Mouse (Mus musculus): ENCODE data around the gene Slc25a10.
A peak's percentile ranks its signal among the peaks of the same experiment; 100 is the strongest.

The Slc25a10 gene

DNA sequence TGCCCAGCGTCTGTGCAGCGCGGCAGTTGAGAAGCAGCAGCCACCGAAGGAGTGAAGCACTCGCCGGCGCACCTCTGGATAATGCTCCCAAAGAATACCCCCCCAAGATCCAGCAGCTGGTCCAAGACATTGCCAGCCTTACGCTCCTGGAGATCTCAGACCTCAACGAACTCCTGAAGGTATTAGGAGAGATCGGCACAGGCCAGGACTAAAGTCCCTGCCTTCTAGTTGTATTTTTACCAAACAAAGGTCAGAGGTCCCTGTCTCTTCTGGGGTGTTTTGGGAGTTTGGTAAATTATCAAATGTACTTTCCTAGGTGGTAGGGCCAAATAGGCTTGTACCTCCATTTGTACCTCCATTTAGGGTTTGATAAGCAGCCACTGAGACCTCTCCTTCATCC, 6.4 kb upstream of the Slc25a10 start:
- peak; percentile 33 for DNase-seq

DNA sequence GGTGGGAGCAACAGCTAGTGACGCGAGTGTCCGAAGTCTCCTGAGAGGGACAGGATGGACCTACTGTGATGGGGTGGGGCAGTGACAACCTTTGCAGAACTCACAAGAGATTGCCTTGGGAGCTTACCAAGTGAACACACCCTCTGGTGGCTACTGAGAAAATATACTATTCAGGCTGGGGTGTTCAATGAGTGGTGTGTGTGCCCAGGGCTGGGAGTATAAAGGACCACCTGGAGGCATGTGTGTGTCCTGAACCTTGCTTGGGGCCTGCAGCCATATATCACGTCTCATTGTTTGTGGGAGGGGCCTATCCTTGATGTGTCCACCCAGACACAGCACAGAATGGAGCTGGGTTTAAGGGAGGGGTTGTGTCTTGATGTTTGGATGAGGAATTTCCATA, 3.1 kb upstream of the Slc25a10 start:
- DNase-seq, result no peak

DNA sequence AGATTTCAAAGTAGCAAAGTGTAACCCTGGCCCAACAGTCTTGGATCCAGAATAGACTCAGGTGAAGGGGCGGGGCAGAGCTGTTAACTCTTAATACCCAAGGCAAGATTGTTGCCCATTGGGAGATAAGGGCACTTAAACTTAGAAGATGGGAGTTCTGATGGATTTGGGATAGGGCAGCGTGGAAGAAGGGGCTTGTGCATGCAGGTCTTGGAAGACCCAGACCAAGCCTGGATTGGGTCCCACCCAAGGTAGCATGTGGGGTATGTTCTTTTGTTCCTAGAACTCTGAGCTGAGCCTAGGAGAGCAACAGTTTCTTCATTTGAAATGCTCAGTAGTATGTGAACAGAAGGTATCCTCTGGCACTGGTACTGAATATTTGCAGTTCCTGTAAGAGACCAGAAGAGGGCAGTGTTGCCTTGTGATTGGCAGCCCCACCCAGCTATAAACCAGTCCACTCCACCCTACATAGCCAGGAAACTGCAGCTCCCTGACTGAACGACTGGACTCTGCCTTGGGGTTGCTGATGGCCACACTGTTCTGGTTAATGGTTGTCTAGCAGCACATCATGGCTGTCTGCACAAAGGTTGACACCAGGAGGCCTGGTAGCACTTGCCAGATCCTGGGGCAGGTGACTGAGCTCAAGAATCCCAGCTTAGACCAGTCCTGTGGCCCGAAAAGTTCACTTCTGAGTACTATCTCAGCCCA, 2.4 kb upstream of the Slc25a10 start:
- DNase-seq, result peak; percentile 80

DNA sequence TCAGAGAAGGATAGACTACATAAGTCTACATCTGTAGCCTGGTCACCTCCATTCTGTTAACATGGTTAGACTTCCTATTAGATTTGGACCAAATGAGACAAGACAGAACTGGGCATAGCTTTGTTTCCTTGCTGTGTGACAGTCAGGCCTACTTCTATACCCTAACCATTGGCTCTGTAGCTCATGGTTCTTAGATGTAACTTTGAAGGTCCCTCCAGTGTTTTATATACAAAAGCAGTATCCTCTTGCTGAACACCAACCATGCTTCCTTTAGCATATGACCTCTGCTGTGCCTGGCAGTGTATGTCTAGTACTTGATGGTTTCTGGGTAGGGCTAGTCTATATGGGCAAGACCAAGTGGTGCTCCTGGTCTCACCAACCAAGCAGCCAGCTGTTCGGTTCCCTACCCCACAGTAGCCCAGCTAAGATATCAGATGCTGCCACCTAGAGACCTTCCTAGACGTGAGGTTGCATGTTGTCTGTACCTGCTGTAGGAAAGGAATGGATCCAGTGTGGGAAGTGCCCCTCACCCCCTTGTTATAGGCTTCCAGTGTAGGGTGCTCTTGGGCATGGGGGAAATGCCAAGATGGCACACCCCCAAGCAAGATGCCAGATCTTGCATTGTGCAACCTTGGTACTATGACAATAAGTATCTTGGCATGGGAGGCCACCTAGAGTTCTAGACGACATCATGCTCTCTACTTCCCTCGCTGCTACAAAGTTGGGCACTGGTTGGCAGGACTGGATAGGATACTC, 1.2 kb upstream of the Slc25a10 start:
- DNase-seq, result peak; percentile 17

DNA sequence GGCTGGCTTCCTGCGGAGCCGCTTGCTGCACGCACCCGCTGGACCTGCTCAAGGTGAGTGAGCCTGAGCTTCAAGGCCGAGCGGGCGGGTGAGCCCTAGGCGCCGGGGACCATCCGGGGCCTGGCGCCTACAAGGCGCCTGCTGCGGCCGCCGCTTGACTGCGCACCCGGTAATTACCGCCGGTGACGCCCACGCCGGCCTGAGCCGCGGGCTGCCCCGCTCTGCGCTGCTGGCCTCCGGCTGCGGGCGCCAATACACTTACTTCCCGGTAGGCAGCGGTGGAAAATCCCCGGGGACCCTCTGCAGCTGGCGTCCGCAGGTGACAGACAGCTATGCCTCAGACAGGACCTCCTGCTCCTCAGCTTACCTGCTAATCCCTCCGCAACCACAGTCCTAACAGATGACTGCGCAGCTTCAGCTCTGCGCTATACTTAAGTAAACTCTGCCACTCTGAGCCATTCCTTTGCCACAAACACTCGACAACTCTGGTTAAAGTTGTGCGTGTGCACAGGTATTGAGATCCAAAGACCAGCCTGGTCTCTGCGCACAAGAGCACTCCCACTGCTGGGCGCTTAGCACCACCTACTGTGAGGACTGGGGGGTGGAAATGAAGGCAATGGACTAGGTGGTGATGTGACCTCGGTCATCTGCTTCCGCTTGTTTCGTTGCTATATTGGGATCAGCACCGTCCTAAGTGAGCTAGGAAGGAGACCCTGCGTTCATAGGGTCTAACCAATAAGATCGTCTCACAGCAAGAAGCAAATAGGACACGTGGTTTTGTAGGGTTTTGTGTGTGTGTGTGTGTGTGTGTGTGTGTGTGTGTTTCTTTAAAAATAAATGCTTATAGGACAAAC, 611 bp downstream of the Slc25a10 start:
- peak; percentile 71 for DNase-seq

DNA sequence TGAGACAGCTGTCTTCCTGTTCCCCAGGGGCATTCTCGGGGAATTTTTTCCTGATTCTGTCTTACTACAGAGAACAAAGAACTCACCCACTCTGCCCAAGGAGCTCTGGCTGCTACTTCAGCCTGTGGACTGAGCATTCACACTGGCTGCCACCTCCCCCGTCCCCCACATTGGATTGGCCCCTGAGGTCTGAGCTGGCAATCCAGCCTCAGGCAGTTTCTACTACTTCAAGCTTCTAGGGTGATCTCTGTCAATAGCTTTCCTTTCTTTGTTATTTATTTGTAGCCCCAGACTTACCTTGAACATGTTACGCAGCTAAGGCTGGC, 1.2 kb downstream of the Slc25a10 start:
- peak; percentile 48 for DNase-seq

GRCm38 (mm10) chr11:120493351-120493750, 1.7 kb downstream of the Slc25a10 start:
- no peak for DNase-seq

GRCm38 (mm10) chr11:120493911-120494310, 2.3 kb downstream of the Slc25a10 start:
- DNase-seq, result no peak

DNA sequence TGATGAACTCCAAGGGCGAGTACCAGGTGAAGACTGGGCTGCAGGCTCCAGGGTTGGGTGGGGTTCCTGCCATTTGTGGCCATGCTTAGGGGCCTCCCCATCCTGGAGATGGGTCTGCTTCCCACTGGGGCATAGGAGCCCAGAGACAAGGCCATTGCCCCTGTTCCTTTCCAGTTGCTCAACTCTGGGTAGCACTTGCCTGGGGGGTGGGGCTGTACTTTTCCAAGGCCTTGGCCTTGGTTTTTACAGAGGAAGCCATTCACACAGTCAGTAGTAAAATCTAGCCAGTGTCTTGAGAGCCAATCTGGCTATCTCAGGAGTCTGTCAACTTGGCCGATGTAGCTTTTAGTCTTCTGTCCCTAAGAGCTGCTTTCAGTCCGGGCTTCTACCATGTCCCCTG, 5.8 kb downstream of the Slc25a10 start:
- DNase-seq, result no peak

- DNase-seq, result no peak
These were observed 6.6 kb downstream of the Slc25a10 start for GRCm38 (mm10) chr11:120498226-120498625.

GRCm38 (mm10) chr11:120498891-120499290, 7.3 kb downstream of the Slc25a10 start:
- DNase-seq, result no peak

GRCm38 (mm10) chr11:120499894-120500293, 8.3 kb downstream of the Slc25a10 start:
- no peak for DNase-seq

- DNase-seq, result peak; percentile 86
These were observed 8.7 kb downstream of the Slc25a10 start for GRCm38 (mm10) chr11:120500357-120500756.

GRCm38 (mm10) chr11:120501018-120501417, 9.4 kb downstream of the Slc25a10 start:
- no peak for DNase-seq

- no peak for DNase-seq
These were observed 10.1 kb downstream of the Slc25a10 start for GRCm38 (mm10) chr11:120501701-120502100.

DNA sequence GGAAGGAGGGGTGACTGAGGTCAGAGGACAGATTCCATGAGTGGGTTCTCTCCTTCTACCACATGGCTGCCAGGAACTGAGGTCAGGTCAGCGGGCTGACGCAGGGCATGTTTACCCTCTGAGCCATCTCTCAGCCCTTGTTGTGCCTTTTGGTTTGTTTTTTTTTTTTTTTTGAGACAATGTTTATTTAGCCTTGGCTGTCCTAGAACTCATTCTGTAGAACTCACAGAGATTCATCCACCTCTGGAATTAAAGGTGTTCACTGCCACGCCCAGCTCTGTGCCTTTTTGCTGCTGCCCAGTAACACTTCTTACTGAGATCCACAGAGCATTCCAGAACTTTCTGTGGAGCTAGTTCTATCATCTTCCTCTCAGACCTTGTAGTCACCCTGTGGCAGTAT, 14.0 kb downstream of the Slc25a10 start:
- no peak for DNase-seq

GRCm38 (mm10) chr11:120506899-120507298, 15.3 kb downstream of the Slc25a10 start:
- peak; percentile 58 for DNase-seq

- DNase-seq, result no peak
These were observed 16.1 kb downstream of the Slc25a10 start for GRCm38 (mm10) chr11:120507611-120508289.

GRCm38 (mm10) chr11:120508290-120508870, 16.7 kb downstream of the Slc25a10 start:
- DNase-seq, result no peak

GRCm38 (mm10) chr11:120509940-120510339, 18.3 kb downstream of the Slc25a10 start:
- DNase-seq, result no peak

- no peak for DNase-seq
These were observed 18.9 kb downstream of the Slc25a10 start for GRCm38 (mm10) chr11:120510375-120511030.
